7 mouse cellular contexts compared by ENCODE assay signal in genomic region chr11:120489054-120489761, GRCm38 (mm10). TPM values are rescaled to one million over a fixed set of nuclear protein-coding genes. Genes with fewer than 3 reads are reported as not detected.
DNase-seq lines count a peak whose midpoint lies in the region; ATAC-seq and TF ChIP-seq lines count a peak whose summit lies in the region.

No protein-coding gene starts in this region.

- WGBS in lung, adult 2 months = 59% methylated on average over 4 of the region's 4 CpGs

- DNase-seq in Muller cell, postnatal 12 days (ENCODE audit: inconsistent ontology term) = peak; percentile 60
- DNase-seq in brain, embryonic 18.5 days (ENCODE audit: low read depth, low spot score) = peak; percentile 55
- DNase-seq in heart, postnatal 10 days = peak; percentile 82 to 85
- peak; percentile 70 for DNase-seq in layer of hippocampus, adult 11-12 months (ENCODE audit: low spot score)
- DNase-seq in lung, adult 2 months = peak; percentile 59
- peak; percentile 95 for DNase-seq in retina, embryonic 14.5 days (ENCODE audit: low spot score)

- TF ChIP-seq POLR2A in lung, adult 2 months (IDR thresholded peaks at IDR 0.05; ENCODE audit: borderline replicate concordance, extremely low read depth, low read depth, low read length) = no peak; the same call in 1 of the 2 replicates

- intact Hi-C loops in heart, postnatal 10 days (cut with DNase I) = loop anchor here (5.0 kb wide), 1 partner anchor 288 kb away; no protein-coding TSS in a partner anchor

- ATAC-seq in erythroid progenitor cell, adult 5-6 weeks (replicated peaks; ENCODE audit: low FRiP score, poor library complexity, severe bottlenecking) = peak; percentile 50

- no peak overlapping the region for H3K4me3 ChIP-seq in lung, adult 2 months (replicated peaks; ENCODE audit: extremely low read depth, low read depth, low read length)

- H3K4me1 ChIP-seq in lung, adult 2 months (ENCODE audit: control insufficient read depth, insufficient read depth, low read length) = peaks cover 21% of the 10 kb centered on the region

- peak; percentile 80 for TF ChIP-seq CTCF in lung, adult 2 months (IDR thresholded peaks at IDR 0.05; ENCODE audit: insufficient read depth, low read length)

RNA-seq across cellular contexts. Expression of gene Slc25a10, which starts 2.4 kb away (rescaled TPM):
- total RNA-seq in erythroid progenitor cell, adult 5-6 weeks (2015; ENCODE audit: low replicate concordance) = 7.2 and 17.6 TPM in 2 replicates
- 25.4 and 40.1 TPM in 2 replicates for total RNA-seq in erythroid progenitor cell, adult 5-6 weeks (2017; ENCODE audit: low replicate concordance)
- total RNA-seq in heart, postnatal 10 days (2021) = 10 to 100 TPM; 24.8 to 25.0 TPM
- polyA plus RNA-seq in lung, adult 2 months (2012; rRNA removed) = 157 and 174 TPM in 2 replicates

RNA-seq across cellular contexts. Expression of gene Mrpl12, which starts 4.8 kb away (rescaled TPM):
- 10.8 and 17.6 TPM in 2 replicates for total RNA-seq in erythroid progenitor cell, adult 5-6 weeks (2015; ENCODE audit: low replicate concordance)
- total RNA-seq in erythroid progenitor cell, adult 5-6 weeks (2017; ENCODE audit: low replicate concordance) = 11.6 and 13.7 TPM in 2 replicates
- total RNA-seq in heart, postnatal 10 days (2021) = 100 to 1,000 TPM; 227 to 233 TPM
- polyA plus RNA-seq in lung, adult 2 months (2012; rRNA removed) = 48.0 and 51.4 TPM in 2 replicates

RNA-seq across cellular contexts. Expression of gene Arl16, which starts 21.8 kb away (rescaled TPM):
- total RNA-seq in erythroid progenitor cell, adult 5-6 weeks (2015; ENCODE audit: low replicate concordance) = 13.8 and 22.0 TPM in 2 replicates
- total RNA-seq in erythroid progenitor cell, adult 5-6 weeks (2017; ENCODE audit: low replicate concordance) = 3.8 and 16.7 TPM in 2 replicates
- total RNA-seq in heart, postnatal 10 days (2021) = 10 to 100 TPM; 13.6 to 16.5 TPM
- polyA plus RNA-seq in lung, adult 2 months (2012; rRNA removed) = 15.6 and 17.3 TPM in 2 replicates

RNA-seq across cellular contexts. Expression of gene Ccdc137, which starts 31.3 kb away (rescaled TPM):
- total RNA-seq in erythroid progenitor cell, adult 5-6 weeks (2015; ENCODE audit: low replicate concordance) = 5.8 and 26.8 TPM in 2 replicates
- 21.2 and 24.0 TPM in 2 replicates for total RNA-seq in erythroid progenitor cell, adult 5-6 weeks (2017; ENCODE audit: low replicate concordance)
- 1 to 10 TPM; 6.4 to 7.9 TPM for total RNA-seq in heart, postnatal 10 days (2021)
- polyA plus RNA-seq in lung, adult 2 months (2012; rRNA removed) = 11.0 and 14.5 TPM in 2 replicates

RNA-seq across cellular contexts. Expression of gene Oxld1, which starts 31.3 kb away (rescaled TPM):
- 4.3 TPM in 1 of 2 replicates, not detected in the other for total RNA-seq in erythroid progenitor cell, adult 5-6 weeks (2015; ENCODE audit: low replicate concordance)
- total RNA-seq in erythroid progenitor cell, adult 5-6 weeks (2017; ENCODE audit: low replicate concordance) = 1.4 and 5.0 TPM in 2 replicates
- 10 to 100 TPM; 33.5 to 35.2 TPM for total RNA-seq in heart, postnatal 10 days (2021)
- polyA plus RNA-seq in lung, adult 2 months (2012; rRNA removed) = 11.9 and 14.9 TPM in 2 replicates

Comparison
In these comparisons a context has a peak if more than half of its experiments do, and no peak if none do; other contexts are left out.
1. RNA of gene Mrpl12, which starts 4.8 kb away (total RNA-seq): 227 to 233 TPM in heart, postnatal 10 days; 10.8 to 17.6 TPM in erythroid progenitor cell, adult 5-6 weeks; every median in the first group is over 10 times any median in the second.
2. Peak in every context shown above with its lines, with median percentiles within 50 percentile points of each other: DNase-seq.